Mouse (Mus musculus) liver, postnatal 0 days (tissue): ENCODE measurements at regions not wholly inside any gene's neighbourhood (a gene's known extent, or its start where the extent isn't known, plus 50 kb on each side); places are given as distances from the start of the nearest gene placed in this dataset.

ENCODE experiments used
- ATAC-seq: fragments of 200-750 bp; cut with Nextera tagmentation; 2 replicates; pipeline ENCODE4 v1.8.0; 2017; ENCODE audit warnings: mild to moderate bottlenecking, moderate library complexity
- DNase-seq: peaks from one replicate; pipeline ENCODE4 v3.0.0-alpha.2; 2016
- H3K27ac ChIP-seq: fragments of 300-500 bp; sonication (generic); 2 replicates; pipeline ENCODE4 v1.5.1; 2014; ENCODE audit warnings: antibody characterized with exemption, moderate library complexity, mild to moderate bottlenecking, low read depth
- H3K27me3 ChIP-seq: fragments of 300-500 bp; sonication (generic); 2 replicates; pipeline ENCODE4 v1.6.1; 2014; ENCODE audit warnings: low read length, control low read depth, mixed read lengths; ENCODE audit not compliant: insufficient read depth
- H3K36me3 ChIP-seq: fragments of 300-500 bp; sonication (generic); replicated peaks from 2 replicates; pipeline ENCODE4 v1.6.1; 2014; ENCODE audit warnings: mild to moderate bottlenecking, control low read depth, low read length, moderate library complexity, mixed read lengths; ENCODE audit not compliant: insufficient read depth
- H3K4me1 ChIP-seq: fragments of 300-500 bp; sonication (generic); 2 replicates; pipeline ENCODE4 v1.6.1; 2014; ENCODE audit warnings: antibody characterized with exemption, mild to moderate bottlenecking, control low read depth; ENCODE audit not compliant: insufficient read depth
- H3K4me2 ChIP-seq: fragments of 300-500 bp; sonication (generic); 2 replicates; pipeline ENCODE4 v1.6.1; 2014; ENCODE audit warnings: low read depth, mild to moderate bottlenecking, low read length, moderate library complexity, mixed read lengths
- H3K4me3 ChIP-seq: fragments of 300-500 bp; sonication (generic); 2 replicates; pipeline ENCODE4 v1.5.1; 2014; ENCODE audit warnings: low read depth, low read length
- H3K9ac ChIP-seq: fragments of 300-500 bp; sonication (generic); replicated peaks from 2 replicates; pipeline ENCODE4 v1.6.1; 2014; ENCODE audit warnings: mild to moderate bottlenecking, moderate library complexity
- H3K9me3 ChIP-seq: fragments of 300-500 bp; sonication (generic); 2 replicates; pipeline ENCODE4 v1.6.1; 2016; ENCODE audit warnings: mild to moderate bottlenecking, control low read depth, low read length, mixed read lengths
- CTCF ChIP-seq: sonication (generic); IDR thresholded peaks from 2 replicates; pipeline ENCODE4 v1.5.1; 2016; ENCODE audit warnings: antibody characterized with exemption, low read depth
- EP300 ChIP-seq: IDR thresholded peaks from 2 replicates; pipeline ENCODE4 v1.6.1; 2016; ENCODE audit warnings: antibody characterized with exemption, low read depth, mild to moderate bottlenecking
- WGBS: fragments of 180-500 bp; shearing (Covaris S2); extraction: QIAGEN DNeasy Blood & Tissue Kit; methylation state at CpG from one replicate; pipeline ENCODE4 v1.1.7; 2014; ENCODE audit not compliant: insufficient replicate concordance; 5-methylcytosine and 5-hydroxymethylcytosine counted together

- WGBS, result 73% methylated on average over 2 of the region's 2 CpGs
- no peak for TF ChIP-seq EP300
- no peak for TF ChIP-seq CTCF
- Histone ChIP-seq H3K9ac (no peak overlapping the region), H3K27ac (no peak overlapping the region), H3K4me1 (no peaks in the 10 kb centered on the region), H3K36me3 (no peaks in the 10 kb centered on the region), H3K4me3 (no peak overlapping the region), H3K9me3 (no peaks in the 10 kb centered on the region), H3K4me2 (no peak overlapping the region), H3K27me3 (no peaks in the 10 kb centered on the region)
- no peak for ATAC-seq
- no peak for DNase-seq
Measured at GRCm38 (mm10) chr16:79279006-79279405, 188.1 kb upstream of the Tmprss15 start.

- no peak overlapping the region for H3K4me2 ChIP-seq
- ATAC-seq (no peak), DNase-seq (no peak)
- no peaks in the 10 kb centered on the region for H3K4me1 ChIP-seq
- H3K9ac ChIP-seq, result no peak overlapping the region
- no peak overlapping the region for H3K4me3 ChIP-seq
- no peaks in the 10 kb centered on the region for H3K27me3 ChIP-seq
- WGBS, result 77% methylated on average over 1 of the region's 1 CpGs
- H3K36me3 ChIP-seq, result no peaks in the 10 kb centered on the region
- TF ChIP-seq EP300, result no peak
- no peak for TF ChIP-seq CTCF
- no peak overlapping the region for H3K27ac ChIP-seq
- no peaks in the 10 kb centered on the region for H3K9me3 ChIP-seq
Measured at GRCm38 (mm10) chr16:79256525-79256924, 165.6 kb upstream of the Tmprss15 start.

GRCm38 (mm10) chr16:79256084-79256483 is 165.2 kb upstream of the Tmprss15 start:
- no peaks in the 10 kb centered on the region for H3K27me3 ChIP-seq
- H3K4me1 ChIP-seq, result no peaks in the 10 kb centered on the region
- no peaks in the 10 kb centered on the region for H3K36me3 ChIP-seq
- ATAC-seq, result no peak
- H3K4me3 ChIP-seq, result no peak overlapping the region
- H3K9me3 ChIP-seq, result no peaks in the 10 kb centered on the region
- no peak overlapping the region for H3K9ac ChIP-seq
- H3K4me2 ChIP-seq, result no peak overlapping the region
- no peak overlapping the region for H3K27ac ChIP-seq
- 46% methylated on average over 2 of the region's 2 CpGs for WGBS
- TF ChIP-seq CTCF, result no peak
- no peak for TF ChIP-seq EP300
- no peak for DNase-seq

GRCm38 (mm10) chr16:79240857-79241491 is 150.1 kb upstream of the Tmprss15 start:
- H3K4me2 ChIP-seq, result no peak overlapping the region
- WGBS, result 57% methylated on average over 3 of the region's 3 CpGs
- no peak overlapping the region for H3K9ac ChIP-seq
- H3K4me3 ChIP-seq, result no peak overlapping the region
- no peaks in the 10 kb centered on the region for H3K27me3 ChIP-seq
- TF ChIP-seq EP300 (no peak), CTCF (no peak)
- DNase-seq (no peak), ATAC-seq (no peak)
- H3K27ac ChIP-seq, result no peak overlapping the region
- no peaks in the 10 kb centered on the region for H3K9me3 ChIP-seq
- H3K36me3 ChIP-seq, result no peaks in the 10 kb centered on the region
- no peaks in the 10 kb centered on the region for H3K4me1 ChIP-seq

- Histone ChIP-seq H3K36me3 (no peaks in the 10 kb centered on the region), H3K27me3 (no peaks in the 10 kb centered on the region), H3K9me3 (no peaks in the 10 kb centered on the region), H3K4me3 (no peak overlapping the region), H3K4me2 (no peak overlapping the region), H3K4me1 (no peaks in the 10 kb centered on the region), H3K9ac (no peak overlapping the region), H3K27ac (no peak overlapping the region)
- no peak for ATAC-seq
- WGBS, result 78% methylated on average over 2 of the region's 2 CpGs
- TF ChIP-seq CTCF (no peak), EP300 (no peak)
- no peak for DNase-seq
Measured at GRCm38 (mm10) chr16:79240191-79240590, 149.3 kb upstream of the Tmprss15 start.

- no peak overlapping the region for H3K4me2 ChIP-seq
- H3K4me3 ChIP-seq, result no peak overlapping the region
- H3K36me3 ChIP-seq, result no peaks in the 10 kb centered on the region
- ATAC-seq, result no peak
- no peaks in the 10 kb centered on the region for H3K9me3 ChIP-seq
- DNase-seq, result no peak
- H3K27ac ChIP-seq, result no peak overlapping the region
- H3K4me1 ChIP-seq, result no peaks in the 10 kb centered on the region
- 75% methylated on average over 7 of the region's 7 CpGs for WGBS
- no peak overlapping the region for H3K9ac ChIP-seq
- no peaks in the 10 kb centered on the region for H3K27me3 ChIP-seq
- TF ChIP-seq EP300 (no peak), CTCF (no peak)
Measured at GRCm38 (mm10) chr16:79191196-79191595, 100.3 kb upstream of the Tmprss15 start.

- Histone ChIP-seq H3K4me2 (no peak overlapping the region), H3K9ac (no peak overlapping the region), H3K9me3 (no peaks in the 10 kb centered on the region), H3K27me3 (no peaks in the 10 kb centered on the region), H3K4me1 (no peaks in the 10 kb centered on the region), H3K4me3 (no peak overlapping the region), H3K36me3 (no peaks in the 10 kb centered on the region), H3K27ac (no peak overlapping the region)
- ATAC-seq, result no peak
- 48% methylated on average over 1 of the region's 1 CpGs for WGBS
- DNase-seq, result no peak
- no peak for TF ChIP-seq CTCF
- TF ChIP-seq EP300, result no peak
Measured at GRCm38 (mm10) chr16:79186471-79186870, 95.6 kb upstream of the Tmprss15 start.
